Mouse (Mus musculus) myocyte (in vitro differentiated cells): ENCODE data around the gene Bicdl2. TPM values are rescaled to one million over a fixed set of nuclear protein-coding genes. Genes with fewer than 3 reads are reported as not detected.

Experiments used
- H3K27me3 ChIP-seq: one replicate; pipeline ENCODE4 v1.6.1; 2011; ENCODE audit not compliant: control insufficient read depth, insufficient read depth, insufficient read length
- H3K36me3 ChIP-seq: one replicate; pipeline ENCODE4 v1.6.1; 2011; ENCODE audit not compliant: control insufficient read depth, insufficient read depth
- H3K4me2 ChIP-seq: one replicate; pipeline ENCODE4 v1.6.1; 2011; ENCODE audit warnings: low read depth, control low read depth
- H3K4me3 ChIP-seq: one replicate; pipeline ENCODE4 v1.5.1; 2011; ENCODE audit warnings: mild to moderate bottlenecking, control low read depth, moderate library complexity
- H3K79me2 ChIP-seq: one replicate; pipeline ENCODE4 v1.6.1; 2011; ENCODE audit not compliant: control insufficient read depth, insufficient read depth
- H3ac ChIP-seq: one replicate; pipeline ENCODE4 v1.6.1; 2011; ENCODE audit not compliant: control insufficient read depth, insufficient read length
- CEBPB ChIP-seq: IDR thresholded peaks from 2 replicates; pipeline ENCODE4 v1.6.1; 2011; ENCODE audit warnings: mild to moderate bottlenecking, moderate library complexity; ENCODE audit not compliant: poor library complexity, insufficient read depth, severe bottlenecking
- E2F4 ChIP-seq: IDR thresholded peaks from one replicate; pipeline ENCODE4 v1.6.1; 2011; ENCODE audit warnings: mild to moderate bottlenecking, control low read depth, moderate library complexity; ENCODE audit not compliant: insufficient read depth
- MAX ChIP-seq: IDR thresholded peaks from one replicate; pipeline ENCODE4 v1.6.1; 2011; ENCODE audit warnings: low read depth, mild to moderate bottlenecking, control low read depth
- MYOD1 ChIP-seq, 3 experiments: IDR thresholded peaks; one replicate each; pipeline ENCODE4 v1.6.1; 2011; ENCODE audit warnings: control low read depth in 2 of 3, low read depth in 2 of 3, mild to moderate bottlenecking in 2 of 3, moderate library complexity in 1 of 3; ENCODE audit not compliant: insufficient read length in 2 of 3, control insufficient read depth in 1 of 3
- MYOG ChIP-seq, 3 experiments: IDR thresholded peaks; one replicate each; pipeline ENCODE4 v1.6.1; 2011; ENCODE audit warnings: control low read depth in 2 of 3, low read depth in 2 of 3, mild to moderate bottlenecking in 2 of 3; ENCODE audit not compliant: insufficient read length in 2 of 3, control insufficient read depth in 1 of 3, insufficient read depth in 1 of 3
- POLR2A ChIP-seq: IDR thresholded peaks from one replicate; pipeline ENCODE4 v1.6.1; 2011; ENCODE audit warnings: low read depth, mild to moderate bottlenecking, control low read depth, moderate library complexity; ENCODE audit not compliant: insufficient read length
- POLR2AphosphoS2 ChIP-seq: IDR thresholded peaks from one replicate; pipeline ENCODE4 v1.6.1; 2011; ENCODE audit warnings: low read depth, control low read depth; ENCODE audit not compliant: insufficient read length
- REST ChIP-seq: IDR thresholded peaks from one replicate; pipeline ENCODE4 v1.6.1; 2011; ENCODE audit warnings: mild to moderate bottlenecking, control low read depth, moderate library complexity; ENCODE audit not compliant: insufficient read depth, insufficient read length
- SRF ChIP-seq: IDR thresholded peaks from one replicate; pipeline ENCODE4 v1.6.1; 2011; ENCODE audit warnings: low read depth; ENCODE audit not compliant: control insufficient read depth, insufficient read length
- TCF12 ChIP-seq: IDR thresholded peaks from one replicate; pipeline ENCODE4 v1.6.1; 2011; ENCODE audit warnings: mild to moderate bottlenecking, control low read depth; ENCODE audit not compliant: poor library complexity, insufficient read depth, severe bottlenecking
- TCF3 ChIP-seq: IDR thresholded peaks from one replicate; pipeline ENCODE4 v1.6.1; 2011; ENCODE audit warnings: low read depth, control low read depth; ENCODE audit not compliant: insufficient read length
- USF1 ChIP-seq: IDR thresholded peaks from one replicate; pipeline ENCODE4 v1.6.1; 2011; ENCODE audit warnings: low read depth, mild to moderate bottlenecking, control low read depth, moderate library complexity
- polyA plus RNA-seq: library from polyadenylated mRNA; unstranded; fragments of >200 nt; fragmentation: generic; extraction: Trizol; gene quantifications from one replicate; pipeline ENCODE4 v1.2.1, GENCODE M21; 2012; ENCODE audit warnings: missing spikeins

Bicdl2 gene
- polyA plus RNA-seq, 1 experiment, result 0.14 TPM

DNA sequence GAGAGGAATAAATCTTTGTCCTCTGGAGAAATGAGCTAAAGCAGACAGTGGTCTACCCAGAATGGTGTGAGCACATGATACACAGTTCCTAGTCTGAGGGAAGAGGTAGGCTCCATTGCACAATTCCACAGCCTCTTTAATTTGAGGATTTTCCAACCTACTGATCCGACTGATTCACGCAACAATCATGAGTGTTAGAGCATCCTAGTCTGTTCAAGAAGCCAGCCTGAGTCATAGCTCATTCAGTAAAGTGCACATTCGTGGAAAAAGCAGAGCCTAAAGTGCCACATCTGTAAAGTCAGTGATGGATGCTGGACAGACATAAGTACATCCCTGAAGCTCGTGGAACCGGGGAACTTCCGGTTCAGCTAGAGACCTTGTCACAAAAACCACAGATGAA lies 8.9 kb upstream of the Bicdl2 start:
- H3K36me3 ChIP-seq, result no peaks in the 10 kb centered on the region
- no peak overlapping the region for H3K4me2 ChIP-seq
- no peak overlapping the region for H3ac ChIP-seq
- no peaks in the 10 kb centered on the region for H3K79me2 ChIP-seq
- no peak overlapping the region for H3K4me3 ChIP-seq
- peaks cover 10% of the 10 kb centered on the region for H3K27me3 ChIP-seq
- TF ChIP-seq MYOD1 (IDR thresholded peaks at IDR 0.05; ENCODE audit: control insufficient read depth in 1 of 3, insufficient read length in 2 of 3, low read depth in 2 of 3) (no peak), POLR2AphosphoS2 (no peak), SRF (no peak), POLR2A (no peak), REST (no peak), MYOG (IDR thresholded peaks at IDR 0.05; ENCODE audit: control insufficient read depth in 1 of 3, insufficient read depth in 1 of 3, insufficient read length in 2 of 3, low read depth in 2 of 3) (no peak), USF1 (no peak), CEBPB (no peak), MAX (no peak), TCF12 (no peak), E2F4 (no peak), TCF3 (no peak)

DNA sequence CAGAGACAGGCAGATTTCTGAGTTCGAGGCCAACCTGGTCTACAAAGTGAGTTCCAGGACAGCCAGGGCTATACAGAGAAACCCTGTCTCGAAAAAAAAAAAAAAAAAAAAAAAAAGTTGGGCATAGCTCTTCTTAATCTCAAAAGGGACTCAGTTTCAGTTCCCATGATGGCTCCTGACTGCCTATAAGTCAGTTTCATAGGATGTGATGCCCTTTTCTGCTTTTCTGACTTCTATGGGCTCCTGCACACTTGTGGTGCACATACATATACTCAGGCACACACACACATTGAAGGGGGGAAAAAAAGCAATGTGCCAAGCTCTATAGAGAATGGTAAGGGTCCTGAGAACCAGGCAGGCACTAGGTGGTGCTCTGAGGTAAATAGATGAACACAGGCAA lies 7.0 kb upstream of the Bicdl2 start:
- no peaks in the 10 kb centered on the region for H3K79me2 ChIP-seq
- H3K36me3 ChIP-seq, result no peaks in the 10 kb centered on the region
- no peaks in the 10 kb centered on the region for H3K27me3 ChIP-seq
- no peak overlapping the region for H3ac ChIP-seq
- no peak overlapping the region for H3K4me2 ChIP-seq
- H3K4me3 ChIP-seq, result no peak overlapping the region
- TF ChIP-seq TCF12, result no peak
- no peak for TF ChIP-seq CEBPB
- no peak for TF ChIP-seq MAX
- TF ChIP-seq USF1, result no peak
- TF ChIP-seq POLR2A, result no peak
- no peak for TF ChIP-seq MYOD1 (IDR thresholded peaks at IDR 0.05; ENCODE audit: control insufficient read depth in 1 of 3, insufficient read length in 2 of 3, low read depth in 2 of 3)
- no peak for TF ChIP-seq REST

DNA sequence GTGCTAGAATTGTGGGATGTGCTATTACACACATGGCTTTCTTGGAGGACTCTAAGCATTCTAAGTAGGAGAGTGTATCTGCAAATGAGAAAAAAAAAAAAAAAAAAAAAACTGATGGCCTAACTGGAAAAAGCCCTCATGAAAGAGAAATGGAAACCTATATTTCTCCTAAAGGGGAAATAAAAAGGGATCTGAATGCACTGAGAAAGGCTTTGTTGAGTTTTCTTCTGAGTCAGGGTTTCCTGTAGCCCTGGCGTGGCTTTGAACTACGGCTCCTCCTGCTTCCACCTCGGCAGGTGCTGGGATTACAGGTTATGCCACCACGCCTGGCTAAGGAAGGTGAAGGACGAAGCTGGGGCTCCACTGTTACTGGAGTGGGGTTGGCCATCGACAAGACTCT lies 6.3 kb upstream of the Bicdl2 start:
- no peak for TF ChIP-seq REST
- no peak for TF ChIP-seq USF1
- TF ChIP-seq TCF12, result no peak
- TF ChIP-seq MYOG (IDR thresholded peaks at IDR 0.05; ENCODE audit: control insufficient read depth in 1 of 3, insufficient read depth in 1 of 3, insufficient read length in 2 of 3, low read depth in 2 of 3), result no peak
- TF ChIP-seq POLR2AphosphoS2, result no peak
- TF ChIP-seq E2F4, result no peak
- TF ChIP-seq MAX, result no peak
- no peak for TF ChIP-seq TCF3
- no peak for TF ChIP-seq CEBPB
- TF ChIP-seq MYOD1 (IDR thresholded peaks at IDR 0.05; ENCODE audit: control insufficient read depth in 1 of 3, insufficient read length in 2 of 3, low read depth in 2 of 3), result no peak
- no peak for TF ChIP-seq SRF
- TF ChIP-seq POLR2A, result no peak
- no peaks in the 10 kb centered on the region for H3K79me2 ChIP-seq
- no peaks in the 10 kb centered on the region for H3K27me3 ChIP-seq

DNA sequence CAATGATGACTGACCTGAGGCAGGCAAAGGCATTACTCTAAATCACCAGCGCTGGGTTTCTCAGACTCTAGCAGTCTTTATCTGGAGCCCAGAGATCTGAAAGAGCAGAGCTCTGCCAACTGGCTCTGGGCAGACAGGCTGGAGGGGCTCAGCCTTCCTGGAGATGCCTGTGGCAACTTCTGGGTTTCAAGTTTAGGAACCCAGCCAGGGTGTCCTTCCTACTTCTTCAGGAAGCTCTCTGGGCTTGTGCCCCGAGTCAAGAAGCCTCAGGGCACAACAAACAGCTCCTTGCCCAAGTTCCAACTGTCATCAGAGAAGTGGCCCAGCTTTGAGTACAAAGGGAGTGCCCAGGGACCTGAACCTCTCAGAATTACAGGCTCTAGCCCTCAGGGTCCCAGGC lies 5.9 kb upstream of the Bicdl2 start:
- Histone ChIP-seq H3ac (no peak overlapping the region), H3K4me2 (no peak overlapping the region), H3K36me3 (no peaks in the 10 kb centered on the region), H3K4me3 (no peak overlapping the region), H3K79me2 (no peaks in the 10 kb centered on the region), H3K27me3 (no peaks in the 10 kb centered on the region)
- TF ChIP-seq MAX (no peak), CEBPB (no peak), TCF3 (no peak), POLR2AphosphoS2 (no peak), MYOD1 (IDR thresholded peaks at IDR 0.05; ENCODE audit: control insufficient read depth in 1 of 3, insufficient read length in 2 of 3, low read depth in 2 of 3) (no peak), REST (no peak), SRF (no peak), E2F4 (no peak), MYOG (IDR thresholded peaks at IDR 0.05; ENCODE audit: control insufficient read depth in 1 of 3, insufficient read depth in 1 of 3, insufficient read length in 2 of 3, low read depth in 2 of 3) (no peak), USF1 (no peak), POLR2A (no peak), TCF12 (no peak)

More for the DNA sequence above, 6.3 kb upstream of the Bicdl2 start:
- Histone ChIP-seq H3ac (no peak overlapping the region), H3K36me3 (no peaks in the 10 kb centered on the region), H3K4me2 (no peak overlapping the region), H3K4me3 (no peak overlapping the region)

DNA sequence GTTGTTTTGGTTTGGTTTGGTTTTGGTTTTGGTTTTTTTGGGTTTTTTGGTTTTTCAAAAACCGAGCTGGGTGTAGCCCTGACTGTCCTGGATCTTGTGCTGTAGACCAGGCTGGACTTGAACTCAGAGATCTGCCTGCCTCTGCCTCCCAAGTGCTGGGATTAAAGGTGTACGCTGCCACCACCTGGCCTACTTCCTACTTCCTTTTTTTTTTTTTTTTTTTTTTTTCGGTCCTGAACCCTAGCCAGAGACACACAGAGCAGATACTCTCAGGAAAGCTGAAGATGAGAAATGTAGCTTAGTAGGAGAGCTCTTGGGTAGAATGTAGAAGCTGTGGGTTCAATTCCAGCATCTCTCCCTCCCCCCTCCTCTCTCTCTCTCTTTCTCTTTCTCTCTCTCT lies 1.9 kb upstream of the Bicdl2 start:
- Histone ChIP-seq H3K27me3 (no peaks in the 10 kb centered on the region), H3K4me2 (no peak overlapping the region), H3K36me3 (no peaks in the 10 kb centered on the region), H3K79me2 (no peaks in the 10 kb centered on the region), H3ac (no peak overlapping the region), H3K4me3 (no peak overlapping the region)
- TF ChIP-seq REST (no peak), POLR2AphosphoS2 (no peak)
